Mouse (Mus musculus) ES-E14 (cell line): ENCODE measurements around the gene Ffar1.

ENCODE experiments used
- CHD2 ChIP-seq: IDR thresholded peaks from 2 replicates; pipeline ENCODE4 v1.6.1; 2014; ENCODE audit warnings: mild to moderate bottlenecking, low read depth, low read length, inconsistent platforms
- HCFC1 ChIP-seq: IDR thresholded peaks from 2 replicates; pipeline ENCODE4 v1.6.1; 2012; ENCODE audit warnings: low read length, inconsistent platforms, borderline replicate concordance; ENCODE audit not compliant: insufficient read depth
- MAFK ChIP-seq: IDR thresholded peaks from 2 replicates; pipeline ENCODE4 v1.6.1; 2014; ENCODE audit warnings: mild to moderate bottlenecking, low read depth, low read length, inconsistent platforms; ENCODE audit not compliant: insufficient read depth
- ZNF384 ChIP-seq: IDR thresholded peaks from 2 replicates; pipeline ENCODE4 v1.6.1; 2012; ENCODE audit warnings: low read depth, low read length, inconsistent platforms

DNA sequence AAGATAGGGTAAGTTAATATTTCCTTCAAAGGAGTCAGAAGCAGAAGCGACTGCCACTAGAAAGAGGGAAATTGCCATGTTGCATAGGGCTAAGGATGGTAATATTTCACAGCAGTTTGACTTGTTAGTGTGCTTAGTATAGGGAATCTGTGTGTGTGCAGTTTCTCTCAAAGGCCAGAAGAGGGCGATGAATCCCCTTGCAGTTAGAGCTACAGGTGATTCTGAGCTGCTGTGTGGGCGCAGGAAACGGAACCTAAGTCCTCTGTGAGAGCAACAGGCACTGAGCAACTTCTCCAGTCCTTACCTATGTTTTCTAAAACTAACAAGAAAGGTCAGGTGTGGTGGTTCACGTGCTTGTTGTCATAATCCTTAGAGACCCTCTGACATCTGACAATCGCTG is 51.0 kb downstream of the Ffar1 start:
- TF ChIP-seq MAFK (no peak), CHD2 (no peak), ZNF384 (no peak), HCFC1 (no peak)
